Mouse (Mus musculus): ENCODE results near the gene 1190002N15Rik.

Gene 1190002N15Rik

DNA sequence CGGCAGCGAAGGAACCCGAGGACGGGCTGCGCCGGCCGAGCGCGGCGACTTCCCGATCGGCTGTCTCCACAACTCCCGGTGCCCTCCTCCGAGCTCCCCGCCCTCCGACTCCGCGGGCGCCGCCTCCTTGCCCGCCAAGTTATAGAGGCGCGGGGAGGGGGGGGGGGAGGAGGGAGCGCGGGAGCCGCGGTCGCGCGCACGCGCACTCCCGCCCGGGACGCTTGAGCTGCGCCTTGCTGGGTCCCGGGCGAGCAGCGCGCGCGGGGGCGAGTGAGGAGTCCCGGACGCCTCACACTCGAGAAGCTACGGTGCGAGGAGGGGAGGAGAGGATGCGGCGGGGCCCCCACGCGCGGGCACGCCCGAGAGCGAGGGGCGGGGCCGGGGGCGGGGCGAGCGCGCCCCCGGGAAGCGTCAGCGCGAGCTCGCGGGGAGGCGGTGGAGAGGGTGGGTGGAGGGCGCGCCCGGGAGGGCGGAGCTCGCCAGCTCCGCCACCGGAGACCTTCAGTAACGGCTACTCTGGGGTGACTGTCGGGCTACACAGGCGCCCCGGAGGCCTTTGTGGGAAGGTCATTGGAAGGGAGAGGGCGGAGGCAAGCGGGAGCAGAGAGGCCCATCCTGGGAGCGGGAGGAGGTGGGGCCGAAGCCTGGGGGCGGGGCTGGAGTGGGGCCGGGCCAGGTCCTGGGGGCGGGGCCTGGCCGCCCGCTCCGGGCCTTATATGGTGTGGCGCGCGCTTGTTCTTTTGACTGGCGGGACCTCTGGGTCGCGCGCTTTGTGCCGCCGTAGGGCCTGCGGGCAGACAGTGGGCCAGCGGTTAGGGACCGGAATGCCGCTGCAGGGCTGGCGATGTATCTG lies at the start of gene 1190002N15Rik:
1190002N15Rik (minus strand) TSS at position 112 of the 853 bp plus-strand sequence.
- DNase-seq (ENCODE audit: low spot score in 2 of 2): peak; percentile 85 to 91

DNA sequence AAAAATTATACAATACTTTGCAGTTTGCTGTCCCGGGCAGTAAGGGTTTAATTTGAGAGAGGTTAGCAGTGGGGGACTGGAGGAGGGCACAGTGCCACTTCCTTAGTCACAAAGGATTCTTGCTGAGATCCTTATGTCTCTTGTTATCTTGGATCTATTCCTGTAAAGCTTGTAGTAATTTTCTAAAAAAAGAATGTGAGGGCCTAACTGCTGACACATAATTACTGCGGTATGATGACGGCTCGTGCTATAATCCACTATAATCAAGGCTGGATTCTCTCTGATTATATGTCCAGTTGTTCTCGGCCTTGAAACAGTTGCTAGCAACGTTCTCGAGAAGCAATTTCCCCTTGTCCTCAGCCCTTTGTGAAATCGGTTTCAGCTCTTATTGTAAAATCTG lies 44.4 kb upstream of the 1190002N15Rik start:
- DNase-seq (ENCODE audit: low spot score in 2 of 2): no peak

DNA sequence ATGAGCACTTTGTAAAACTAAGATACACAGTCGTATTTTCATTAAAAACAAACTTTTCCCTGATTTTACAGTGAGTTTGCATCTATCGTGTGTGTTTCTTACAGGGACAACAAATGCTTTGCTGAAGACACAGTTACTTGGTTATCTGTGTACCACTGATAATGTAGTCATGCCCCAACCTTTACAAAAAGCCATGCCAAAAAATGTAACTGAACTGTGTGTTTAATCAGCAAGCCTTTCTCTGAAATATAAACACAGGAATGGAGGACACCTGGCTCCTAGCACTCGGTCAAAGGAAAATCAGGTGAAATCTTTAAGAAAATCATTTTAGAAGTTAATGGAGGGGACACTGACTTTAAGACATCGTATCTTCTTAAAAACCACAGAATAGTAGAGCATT lies 43.8 kb upstream of the 1190002N15Rik start:
- DNase-seq (ENCODE audit: low spot score in 2 of 2): no peak

DNA sequence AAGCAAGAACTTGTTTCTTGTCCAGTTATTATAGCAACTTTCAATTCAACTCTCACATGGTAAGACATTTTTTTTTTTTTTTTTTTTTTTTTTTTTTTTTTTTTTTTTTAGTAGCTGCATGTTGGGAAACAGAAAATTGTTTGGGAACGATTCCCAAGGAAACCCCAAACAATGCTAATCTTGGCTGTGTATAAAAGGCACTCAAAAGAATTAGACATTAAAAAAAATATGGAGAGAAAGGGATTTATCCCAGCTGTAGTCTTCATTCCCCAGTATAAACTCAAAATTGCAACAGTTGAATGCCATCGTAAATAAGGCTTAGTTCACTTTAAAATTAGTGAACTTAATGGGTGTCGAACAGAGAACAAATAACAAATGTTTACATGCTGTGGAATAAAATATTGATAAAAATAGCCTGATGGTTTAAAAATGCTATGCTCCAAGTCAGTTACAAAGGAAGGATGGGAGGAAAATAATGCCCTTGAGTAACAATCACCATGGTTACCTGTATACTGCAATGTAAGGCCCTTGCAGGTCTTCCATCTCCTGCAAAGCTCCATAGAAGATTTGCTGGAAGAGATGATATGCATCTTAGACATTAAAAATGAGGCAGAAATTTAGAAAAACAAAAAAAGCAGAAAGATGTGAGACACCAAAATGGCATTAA lies 42.3 kb upstream of the 1190002N15Rik start:
- DNase-seq (ENCODE audit: low spot score in 2 of 2): no peak

DNA sequence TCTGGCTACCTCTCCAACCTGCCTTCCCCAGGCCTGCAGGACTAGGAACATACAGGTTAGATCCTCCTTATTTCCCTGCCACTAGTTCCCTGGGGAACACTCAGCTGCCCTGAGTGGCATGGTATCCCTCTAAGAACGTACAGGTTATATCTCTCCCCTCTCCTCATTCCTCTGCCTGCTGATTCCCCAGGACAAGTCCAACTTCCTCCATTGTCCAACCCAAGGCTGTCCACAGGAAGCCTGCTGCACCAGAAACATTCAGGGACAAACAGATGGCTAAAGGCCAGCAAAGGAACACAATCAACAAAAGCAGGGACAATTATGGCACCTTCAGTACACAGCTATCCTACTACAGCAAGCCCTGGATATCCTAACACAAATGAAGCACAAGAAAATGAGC lies 33.9 kb upstream of the 1190002N15Rik start:
- DNase-seq (ENCODE audit: low spot score in 2 of 2): no peak

DNA sequence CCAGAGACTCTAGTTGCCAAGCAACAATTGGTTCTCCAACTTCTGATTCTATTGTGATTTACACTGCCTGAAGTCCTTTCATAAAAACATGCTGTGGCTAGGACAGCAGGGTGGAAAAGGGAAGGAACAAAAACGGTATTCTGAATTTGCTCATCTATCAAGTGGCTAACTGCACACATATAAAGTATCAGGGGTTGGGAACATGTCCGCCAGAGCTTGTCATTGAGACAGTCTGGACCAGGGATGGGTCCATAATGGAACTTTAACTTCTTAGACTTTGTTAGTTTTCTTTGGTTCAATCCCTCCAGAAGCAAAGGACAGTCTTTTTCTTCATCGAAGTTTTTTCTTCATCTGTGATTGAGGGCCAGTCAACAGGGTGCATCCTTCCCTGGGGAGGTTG lies 30.5 kb upstream of the 1190002N15Rik start:
- DNase-seq (ENCODE audit: low spot score in 2 of 2): no peak

DNA sequence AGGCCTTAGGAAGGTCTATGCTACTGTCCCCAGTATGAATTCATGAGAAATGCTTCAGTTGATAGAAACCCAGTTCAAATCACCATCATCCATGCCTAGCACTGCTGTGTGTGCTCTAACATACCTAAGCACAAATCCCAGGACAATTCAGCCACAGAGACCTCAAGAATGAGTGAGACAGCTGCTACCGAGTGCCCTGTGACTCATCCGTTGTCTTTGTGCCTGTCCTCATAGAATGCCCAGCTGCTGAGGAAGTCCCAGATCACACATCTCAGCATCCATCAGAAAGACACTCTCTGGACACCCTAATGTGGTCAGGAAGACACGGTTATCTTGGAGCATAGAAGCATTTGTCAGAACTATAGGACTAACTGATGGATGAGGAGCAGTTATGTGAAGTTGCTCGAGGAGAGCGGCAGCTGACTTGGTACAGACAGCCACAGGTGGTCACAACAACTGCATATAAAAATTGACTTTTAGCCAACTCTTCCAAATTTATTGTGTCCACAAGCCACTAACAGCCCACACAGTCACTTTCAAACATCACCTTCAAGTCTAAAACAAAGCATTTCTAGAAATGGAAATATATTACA lies 29.9 kb upstream of the 1190002N15Rik start:
- DNase-seq (ENCODE audit: low spot score in 2 of 2): no peak

DNA sequence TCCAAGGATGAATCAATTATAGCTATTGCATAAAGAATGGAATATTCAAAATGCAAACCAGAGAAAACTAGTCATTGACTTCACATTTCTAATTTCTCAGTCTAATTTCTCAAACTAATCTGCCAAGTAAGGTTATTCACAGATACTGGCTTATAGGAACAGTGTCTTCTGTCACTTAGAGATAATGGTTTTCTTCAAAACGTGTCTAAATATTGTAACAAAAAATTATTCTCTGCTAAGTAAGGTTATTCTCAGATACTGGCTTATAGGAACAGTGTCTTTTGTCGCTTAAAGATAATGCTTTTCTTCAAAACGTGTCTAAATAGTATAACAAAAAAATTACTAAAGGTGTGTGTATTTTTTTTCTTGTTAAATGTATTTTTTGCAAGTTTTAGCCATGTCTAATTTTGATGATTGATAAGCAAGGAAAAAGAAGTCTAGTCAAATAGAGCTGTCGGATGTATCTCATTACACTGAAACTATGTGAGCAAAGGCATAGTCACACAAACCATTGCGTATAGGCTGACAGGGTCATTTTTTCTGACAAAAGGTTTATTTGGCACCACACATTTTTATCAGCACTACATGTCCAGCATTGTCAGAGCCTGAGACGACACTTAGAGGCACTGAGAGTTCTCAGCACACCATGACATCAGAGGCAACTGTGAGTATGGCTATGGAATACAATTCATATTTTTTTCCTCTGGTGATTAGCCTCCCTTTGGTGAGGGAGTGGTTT lies 19.1 kb upstream of the 1190002N15Rik start:
- no peak for DNase-seq (ENCODE audit: low spot score in 2 of 2)

DNA sequence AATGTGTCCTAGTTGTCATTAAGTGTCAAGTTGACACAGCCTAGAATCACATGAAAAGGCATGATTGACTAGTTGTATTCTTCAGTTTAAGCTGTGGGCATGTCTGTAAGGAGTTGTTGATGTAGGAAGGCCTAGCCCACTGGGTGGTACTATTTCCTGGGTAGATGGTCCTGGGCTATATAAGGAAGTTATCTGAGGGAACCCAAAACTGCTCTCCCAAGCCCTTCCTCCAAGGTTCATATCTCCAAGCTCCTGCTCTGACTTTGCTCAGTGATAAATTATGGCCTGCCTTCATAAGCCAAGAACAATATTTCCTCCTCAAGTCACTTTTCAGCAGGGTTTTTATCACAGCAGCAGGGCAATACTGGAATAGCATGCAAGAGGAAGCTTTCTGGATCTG lies 18.4 kb upstream of the 1190002N15Rik start:
- no peak for DNase-seq (ENCODE audit: low spot score in 2 of 2)

DNA sequence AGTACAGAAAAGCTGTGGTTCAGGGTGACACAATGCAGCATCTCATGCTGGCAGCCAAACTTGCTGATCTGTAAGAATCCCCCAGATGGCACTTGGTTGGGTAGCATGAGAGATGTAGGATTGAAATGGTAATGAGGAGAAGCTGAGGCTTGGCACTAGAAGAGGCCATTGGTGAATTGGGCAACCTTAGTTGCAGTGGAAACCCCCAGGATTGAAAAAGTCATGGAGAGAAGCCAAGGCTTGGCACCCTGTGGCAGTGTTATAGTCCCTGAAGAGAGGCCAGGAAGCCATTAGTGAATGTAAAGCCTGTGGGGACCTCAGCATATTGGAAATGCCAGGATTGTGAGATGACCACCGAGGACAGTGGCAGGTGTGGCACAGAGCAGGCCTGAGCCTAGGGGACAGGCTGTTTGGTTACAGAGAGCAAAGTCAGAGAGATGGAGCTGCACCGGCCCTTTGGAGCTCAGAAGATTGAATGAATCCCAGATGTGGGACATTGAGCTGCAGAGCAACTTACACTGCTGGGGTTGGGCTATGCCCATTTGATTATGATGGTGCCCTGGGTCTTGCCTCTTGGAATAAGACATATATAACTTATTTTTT lies 12.7 kb upstream of the 1190002N15Rik start:
- DNase-seq (ENCODE audit: low spot score in 2 of 2): no peak

DNA sequence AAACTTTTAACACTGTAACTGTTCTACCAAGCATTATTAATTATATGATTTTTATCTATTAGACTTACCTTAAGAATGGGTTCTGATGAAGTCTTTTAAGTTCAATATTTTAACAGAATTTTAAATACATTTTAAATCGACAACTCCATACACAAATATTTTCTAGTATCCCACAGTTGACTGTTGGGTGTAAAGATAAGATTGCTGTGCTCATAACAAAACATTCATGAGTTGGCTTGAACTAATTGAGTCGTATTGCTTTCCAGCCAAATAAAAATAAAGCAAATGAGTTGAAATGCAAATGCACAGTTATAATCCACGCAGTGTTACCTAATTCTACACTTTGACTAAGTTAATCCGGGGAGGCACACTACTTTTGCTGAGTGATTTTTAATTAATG lies 6.0 kb upstream of the 1190002N15Rik start:
- no peak for DNase-seq (ENCODE audit: low spot score in 2 of 2)

DNA sequence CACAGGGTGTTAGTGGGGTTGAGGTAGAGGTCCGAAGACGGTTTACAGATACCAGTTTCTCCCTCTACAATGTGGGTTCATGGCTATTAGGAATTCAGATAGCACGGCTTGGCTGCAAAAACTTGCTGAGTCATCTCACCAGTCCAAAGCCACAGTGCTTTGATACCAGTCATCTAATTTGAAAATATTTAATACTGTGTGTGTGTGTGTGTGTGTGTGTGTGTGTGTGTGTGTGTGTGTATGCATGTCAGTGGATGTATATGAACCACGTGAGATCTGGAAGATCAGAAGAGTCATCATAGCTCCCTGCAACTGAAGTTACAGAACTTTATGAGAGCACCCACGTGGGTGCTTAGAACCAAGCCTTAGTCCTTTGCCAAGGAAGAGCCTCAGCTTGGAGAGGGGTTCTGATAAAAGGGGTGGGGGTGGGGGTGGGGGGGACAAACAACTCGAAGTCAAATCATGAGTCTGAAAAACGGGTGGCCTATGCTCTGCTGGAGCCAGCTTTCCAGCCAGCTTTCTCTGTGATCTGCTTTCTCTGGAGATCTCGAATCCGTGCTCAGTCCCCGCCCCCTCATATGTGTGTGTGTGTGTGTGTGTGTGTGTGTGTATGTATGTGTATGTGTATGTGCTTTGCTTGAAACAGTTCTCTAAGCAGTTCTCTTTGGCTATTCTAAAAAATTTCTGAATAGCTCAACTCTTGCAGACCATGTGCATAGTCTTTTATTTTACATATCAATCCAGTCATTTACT lies 2.6 kb upstream of the 1190002N15Rik start:
- no peak for DNase-seq (ENCODE audit: low spot score in 2 of 2)

DNA sequence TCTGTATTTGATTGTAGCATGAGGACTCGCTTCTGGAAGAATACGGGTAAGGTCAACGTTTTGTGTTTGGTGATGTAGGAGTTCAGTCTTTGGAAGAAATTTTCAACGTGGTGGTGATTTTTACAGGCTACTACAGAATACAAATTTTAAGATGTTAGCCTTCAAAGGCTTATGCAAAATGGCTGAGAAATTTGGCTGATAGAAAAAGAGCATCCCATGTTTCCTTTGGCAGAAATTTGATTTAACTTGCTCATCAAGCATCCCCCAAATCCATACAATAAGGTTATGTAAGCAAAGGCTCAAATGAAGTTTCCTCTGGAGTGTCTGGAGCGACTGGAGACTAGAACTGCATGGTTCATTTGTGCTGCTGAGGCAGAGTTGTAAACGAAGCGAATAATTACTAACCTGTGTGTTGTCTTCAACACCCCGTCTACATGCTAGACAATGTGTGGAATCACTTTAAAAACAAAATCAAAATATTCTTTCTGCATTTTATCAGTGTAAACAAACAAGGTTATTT lies 1.5 kb upstream of the 1190002N15Rik start:
- no peak for DNase-seq (ENCODE audit: low spot score in 2 of 2)

DNA sequence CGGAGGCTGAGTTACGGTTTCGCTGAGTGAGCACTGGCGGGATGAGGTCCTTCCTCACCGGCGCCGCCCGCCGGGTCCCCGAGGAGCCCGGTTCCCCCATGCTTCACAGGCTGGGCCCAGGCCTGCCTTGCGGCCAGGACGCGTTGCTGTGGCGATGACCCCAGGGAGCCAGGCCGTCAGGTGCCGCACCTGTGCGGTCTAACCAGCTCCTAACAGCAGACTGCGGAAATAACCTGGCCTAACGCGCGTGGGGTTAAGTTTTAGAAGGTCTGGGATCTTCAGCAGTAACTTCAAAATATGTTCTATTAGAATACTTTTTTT lies 902 bp upstream of the 1190002N15Rik start:
- no peak for DNase-seq (ENCODE audit: low spot score in 2 of 2)

DNA sequence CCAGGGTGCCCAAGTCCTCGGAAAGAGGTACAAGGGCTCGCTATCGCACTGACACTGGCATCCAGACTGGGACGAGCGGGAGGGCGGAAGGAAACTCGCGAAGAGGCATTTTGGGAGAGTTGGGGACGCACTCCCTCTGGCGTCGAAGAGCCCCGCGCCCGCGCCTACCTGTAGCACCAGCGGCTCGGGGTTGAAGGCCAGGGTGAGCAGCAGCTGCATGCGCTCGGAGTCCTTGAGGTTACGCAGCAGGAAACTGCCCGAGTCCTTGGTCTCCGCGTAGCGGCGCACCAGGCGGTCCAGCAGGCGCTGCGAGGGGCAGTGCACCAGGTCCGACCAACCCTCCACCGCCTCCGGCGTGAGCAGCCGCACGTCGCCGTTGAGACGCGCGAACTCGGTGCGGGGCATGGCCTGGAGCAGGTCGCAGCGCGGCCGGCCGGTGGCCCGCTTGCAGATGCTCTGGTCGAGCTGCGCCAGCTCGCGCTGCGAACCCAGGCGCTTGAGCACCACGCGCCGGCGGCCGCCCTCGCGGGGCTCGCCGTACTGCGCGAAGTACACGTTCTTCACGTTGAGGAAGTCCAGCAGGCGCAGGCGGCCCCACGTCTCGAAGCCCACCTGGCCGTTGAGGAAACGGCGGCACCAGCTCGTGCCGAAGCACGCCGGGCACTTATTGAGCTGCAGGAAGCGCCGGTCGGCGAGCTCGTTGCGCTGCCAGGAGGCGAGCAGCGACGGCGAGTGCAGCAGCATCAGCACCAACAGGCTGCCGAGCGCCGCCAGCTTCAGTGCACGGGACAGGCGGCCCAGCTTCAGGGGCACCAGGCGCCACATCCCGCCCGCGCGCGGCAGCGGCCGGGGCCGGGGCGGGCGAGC lies 597 bp downstream of the 1190002N15Rik start:
- DNase-seq (ENCODE audit: low spot score in 2 of 2): peak; percentile 43 to 56

DNA sequence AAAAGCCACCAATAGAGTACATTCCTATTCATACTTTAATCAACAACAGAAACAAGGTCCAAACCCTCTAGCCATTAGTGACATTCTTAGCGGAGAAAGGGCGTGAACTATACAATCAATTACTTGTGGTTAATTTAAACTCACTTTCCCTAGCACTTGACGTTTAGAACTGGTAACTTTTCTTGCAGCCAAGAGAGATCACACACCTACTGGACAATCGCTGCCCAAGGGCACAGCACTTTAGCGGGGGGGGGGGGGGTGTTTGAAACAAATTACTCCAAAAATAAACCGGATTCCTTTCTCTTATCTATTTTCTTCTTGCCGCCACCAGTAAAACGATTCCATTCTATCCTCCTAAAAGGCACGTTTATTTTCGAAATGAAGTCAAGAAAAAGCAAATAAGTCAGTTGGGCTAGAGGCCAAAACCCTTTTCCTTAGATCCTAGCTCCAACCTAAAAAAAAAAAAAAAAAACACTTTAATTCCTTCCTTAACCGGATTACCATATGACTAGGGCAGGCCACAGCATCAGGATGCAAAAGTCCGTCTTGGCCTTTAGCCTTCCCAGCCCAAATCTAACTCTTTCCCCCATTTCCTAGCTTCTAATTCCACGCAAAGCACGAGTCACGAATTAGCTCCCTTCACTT lies 1.5 kb downstream of the 1190002N15Rik start:
- no peak for DNase-seq (ENCODE audit: low spot score in 2 of 2)

DNA sequence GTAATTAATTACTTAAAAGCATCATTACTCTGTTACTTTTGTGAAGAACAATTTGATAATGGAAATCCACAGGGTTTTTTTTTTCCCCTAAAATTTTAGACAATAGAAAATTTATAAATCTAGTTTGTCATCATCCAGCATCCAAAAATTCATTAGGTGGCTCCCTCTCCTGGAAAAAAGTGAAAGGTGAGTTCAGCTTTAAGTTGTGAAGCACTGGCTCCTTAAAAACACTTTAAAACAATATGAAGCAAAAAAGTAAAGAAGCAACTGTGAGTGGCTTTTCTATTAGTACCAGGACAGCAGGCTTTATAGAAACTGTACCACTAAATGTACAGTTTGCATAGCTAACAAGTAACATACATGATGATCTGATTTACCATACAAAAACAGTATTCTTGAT lies 3.1 kb downstream of the 1190002N15Rik start:
- no peak for DNase-seq (ENCODE audit: low spot score in 2 of 2)

DNA sequence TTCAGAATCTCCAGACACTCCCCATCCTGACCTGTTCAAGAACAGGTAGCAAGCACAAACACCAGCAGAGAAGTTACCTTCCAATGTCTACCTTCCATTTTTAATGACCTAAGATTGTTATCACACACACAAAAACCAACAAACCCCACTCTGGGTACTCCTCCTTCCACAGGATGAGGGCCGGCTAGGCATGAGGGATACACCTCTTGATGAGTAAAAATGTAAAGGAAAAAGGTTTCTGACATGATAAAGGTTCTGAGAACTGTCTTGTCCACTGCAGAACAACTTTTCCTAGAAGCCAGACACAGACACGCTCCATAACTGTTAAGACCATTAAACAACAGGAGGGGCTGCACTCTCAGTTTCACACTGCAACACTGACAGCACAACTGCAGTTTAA lies 3.7 kb downstream of the 1190002N15Rik start:
- no peak for DNase-seq (ENCODE audit: low spot score in 2 of 2)

DNA sequence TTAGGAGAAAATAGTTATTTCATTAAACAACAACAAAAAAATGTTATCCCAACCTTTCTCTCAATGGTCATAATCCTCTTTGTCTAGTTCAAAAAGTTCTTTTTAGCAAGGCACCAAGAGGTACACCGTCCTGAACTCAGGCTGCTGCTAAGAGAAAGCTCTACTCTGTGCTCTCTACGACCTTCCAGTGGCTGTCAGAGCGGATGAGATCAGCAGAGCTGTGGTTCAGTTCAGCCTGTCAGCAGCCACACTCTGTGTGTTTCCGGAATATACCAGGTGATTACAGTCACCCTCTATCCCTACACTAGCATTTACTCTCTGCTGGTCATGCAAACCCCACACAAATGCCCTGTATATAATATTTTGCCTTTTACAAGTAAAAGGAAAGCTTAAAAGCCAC lies 4.2 kb downstream of the 1190002N15Rik start:
- no peak for DNase-seq (ENCODE audit: low spot score in 2 of 2)
